Mouse (Mus musculus) monocyte, adult 5-6 weeks (primary cell): ENCODE data around the gene Ccdc77. TPM values are rescaled to one million over a fixed set of nuclear protein-coding genes. Genes with fewer than 3 reads are reported as not detected.

Source experiments
- total RNA-seq: library from RNA; stranded (forward); fragments of 200-1000, 200-491, 200-594 nt; gene quantifications from 3 replicates; pipeline ENCODE4 v1.2.3, GENCODE M21; 2017

The Ccdc77 gene
- total RNA-seq, 1 experiment from 2014 or later, result 8.9 TPM

Other genes starting within 250 kb of the Ccdc77 start
- not detected in 3 replicates for gene D330020A13Rik, start 70.0 kb downstream of the Ccdc77 start, total RNA-seq
- gene B4galnt3, start 69.8 kb downstream of the Ccdc77 start, total RNA-seq, result not detected in 3 replicates
- gene Kdm5a, start 250 bp downstream of the Ccdc77 start, total RNA-seq, result 192 to 286 TPM (median 256 TPM) in 3 replicates
- 155 to 206 TPM (median 192 TPM) in 3 replicates for gene Il17ra, start 98.9 kb upstream of the Ccdc77 start, total RNA-seq
- gene Tmem121b, start 129.4 kb upstream of the Ccdc77 start, total RNA-seq, result 4.9 to 12.3 TPM (median 10.3 TPM) in 3 replicates
- gene Hdhd5, start 166.9 kb upstream of the Ccdc77 start, total RNA-seq, result 31.1 to 77.0 TPM (median 45.3 TPM) in 3 replicates